Mouse (Mus musculus) stomach, embryonic 15.5 days (tissue): ENCODE results near the gene Fbxo28. TPM values are rescaled to one million over a fixed set of nuclear protein-coding genes. Genes with fewer than 3 reads are reported as not detected.
"Not testable (repeated sequence)": the region's sequence is repeated elsewhere in the genome, so short reads cannot be mapped to it uniquely, and the experiment has no call there.

ENCODE experiments used
- ATAC-seq: fragments of 200-750 bp; cut with Nextera tagmentation; 2 replicates; pipeline ENCODE4 v1.8.0; 2017; ENCODE audit warnings: low read depth, moderate number of reproducible peaks, moderate TSS enrichment; ENCODE audit not compliant: insufficient read depth, low FRiP score
- H3K27ac ChIP-seq: fragments of 300-500 bp; sonication (generic); 2 replicates; pipeline ENCODE4 v1.5.1; 2015; ENCODE audit warnings: mild to moderate bottlenecking, inconsistent platforms
- H3K27me3 ChIP-seq: fragments of 300-500 bp; sonication (generic); replicated peaks from 2 replicates; pipeline ENCODE4 v1.6.1; 2015; ENCODE audit warnings: inconsistent platforms
- H3K36me3 ChIP-seq: fragments of 300-500 bp; sonication (generic); 2 replicates; pipeline ENCODE4 v1.6.1; 2015; ENCODE audit warnings: inconsistent platforms
- H3K4me1 ChIP-seq: fragments of 300-500 bp; sonication (generic); 2 replicates; pipeline ENCODE4 v1.6.1; 2015; ENCODE audit warnings: inconsistent platforms
- H3K4me2 ChIP-seq: fragments of 300-500 bp; sonication (generic); 2 replicates; pipeline ENCODE4 v1.6.1; 2015; ENCODE audit warnings: mild to moderate bottlenecking, inconsistent platforms
- H3K4me3 ChIP-seq: fragments of 300-500 bp; sonication (generic); replicated peaks from 2 replicates; pipeline ENCODE4 v1.5.1; 2015; ENCODE audit warnings: inconsistent platforms
- H3K9ac ChIP-seq: fragments of 300-500 bp; sonication (generic); 2 replicates; pipeline ENCODE4 v1.6.1; 2015; ENCODE audit warnings: inconsistent platforms
- H3K9me3 ChIP-seq: fragments of 300-500 bp; sonication (generic); 2 replicates; pipeline ENCODE4 v1.6.1; 2016; ENCODE audit warnings: inconsistent platforms
- WGBS: fragments of 180-500 bp; shearing (Covaris S2); methylation state at CpG from one replicate; pipeline ENCODE4 v1.1.7; 2015; 5-methylcytosine and 5-hydroxymethylcytosine counted together
- polyA plus RNA-seq: library from polyadenylated mRNA; unstranded; fragments of >200 nt; fragmentation: Nextera tagmentation; extraction: Ambion mirVana; gene quantifications from 2 replicates; pipeline ENCODE4 v1.2.1, GENCODE M21; 2015

The Fbxo28 gene
- polyA plus RNA-seq, 1 experiment from 2014 or later = 15.9 TPM

- Histone ChIP-seq H3K9me3 (no peaks in the 10 kb centered on the region), H3K9ac (no peak overlapping the region), H3K27ac (no peak overlapping the region), H3K4me3 (no peak overlapping the region), H3K36me3 (no peaks in the 10 kb centered on the region), H3K4me1 (no peaks in the 10 kb centered on the region), H3K27me3 (no peaks in the 10 kb centered on the region), H3K4me2 (no peak overlapping the region)
- no peak for ATAC-seq
- 69% methylated on average over 6 of the region's 6 CpGs for WGBS
These were observed 39.1 kb downstream of the Fbxo28 start for GRCm38 (mm10) chr1:182302176-182302870.

DNA sequence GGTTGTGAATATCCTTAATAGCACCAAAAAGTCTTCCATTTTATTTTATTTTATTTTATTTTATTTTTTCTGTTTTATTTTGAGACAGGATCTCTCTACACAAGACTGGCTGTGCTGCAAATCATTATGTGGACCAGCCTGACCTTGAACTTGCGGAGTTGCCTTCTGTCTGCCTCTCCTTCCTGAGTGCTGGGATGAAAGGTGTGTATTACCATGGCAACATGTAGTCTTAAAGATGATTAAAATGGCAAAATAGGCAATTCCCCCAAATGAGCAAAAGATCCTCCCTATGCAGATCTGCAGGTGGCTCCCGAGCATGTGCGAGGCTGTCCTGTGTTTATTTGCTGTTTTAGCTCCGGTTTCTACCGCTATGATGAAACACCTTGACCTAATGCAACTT is 43.6 kb downstream of the Fbxo28 start:
- Histone ChIP-seq H3K4me1 (no peaks in the 10 kb centered on the region), H3K4me3 (no peak overlapping the region), H3K27ac (no peak overlapping the region), H3K9me3 (no peaks in the 10 kb centered on the region), H3K4me2 (no peak overlapping the region), H3K36me3 (no peaks in the 10 kb centered on the region), H3K27me3 (no peaks in the 10 kb centered on the region), H3K9ac (no peak overlapping the region)
- WGBS = 89% methylated on average over 5 of the region's 5 CpGs
- ATAC-seq = no peak

- Histone ChIP-seq H3K36me3 (no peaks in the 10 kb centered on the region), H3K4me1 (no peaks in the 10 kb centered on the region), H3K4me3 (no peak overlapping the region), H3K9me3 (no peaks in the 10 kb centered on the region), H3K27me3 (no peaks in the 10 kb centered on the region), H3K9ac (no peak overlapping the region), H3K4me2 (no peak overlapping the region), H3K27ac (no peak overlapping the region)
- no peak for ATAC-seq
- 83% methylated on average over 3 of the region's 3 CpGs for WGBS
These were observed 44.2 kb downstream of the Fbxo28 start for GRCm38 (mm10) chr1:182297246-182297645.

DNA sequence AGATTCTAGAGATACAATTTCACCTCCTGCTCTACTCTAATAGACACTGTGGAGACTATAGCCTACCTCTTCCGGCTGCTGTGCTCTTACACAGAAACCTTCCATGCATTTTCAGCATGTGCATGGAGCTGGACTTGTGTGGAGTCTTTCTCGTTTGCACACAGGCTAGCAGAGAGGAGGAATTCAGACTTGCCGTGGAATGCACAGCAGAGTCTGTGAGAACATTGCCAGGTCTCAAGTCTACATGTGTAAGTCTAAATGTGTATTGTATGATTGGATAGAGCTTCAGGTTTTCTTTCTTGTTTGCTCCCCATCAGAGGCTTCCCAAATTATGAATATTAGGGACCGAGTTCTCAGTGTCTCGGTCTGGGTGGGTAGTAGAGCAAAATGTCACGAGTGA is 44.6 kb downstream of the Fbxo28 start:
- Histone ChIP-seq H3K27me3 (no peaks in the 10 kb centered on the region), H3K4me1 (no peaks in the 10 kb centered on the region), H3K4me2 (no peak overlapping the region), H3K9ac (no peak overlapping the region), H3K36me3 (no peaks in the 10 kb centered on the region), H3K27ac (no peak overlapping the region), H3K4me3 (no peak overlapping the region), H3K9me3 (no peaks in the 10 kb centered on the region)
- WGBS = 83% methylated on average over 6 of the region's 6 CpGs
- ATAC-seq = no peak

DNA sequence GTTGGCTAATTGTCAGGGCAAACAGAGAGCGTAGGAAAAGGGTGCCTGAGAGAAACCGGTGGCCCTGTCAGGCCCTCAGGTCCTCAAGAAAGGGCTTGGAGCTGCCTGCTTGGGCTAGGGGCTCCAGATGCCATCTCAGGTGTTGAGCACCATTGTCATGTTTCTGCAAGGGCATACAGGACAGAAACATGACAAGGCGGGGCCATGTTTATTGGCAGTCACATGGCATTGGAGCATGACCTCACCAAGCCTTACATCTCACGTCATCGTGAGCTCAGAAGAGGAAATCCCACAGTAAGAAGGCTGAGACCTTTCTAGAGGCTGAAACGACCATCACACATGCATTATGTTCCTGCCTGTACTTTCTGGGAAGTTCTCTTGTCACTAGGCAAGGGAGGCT is 45.3 kb downstream of the Fbxo28 start:
- Histone ChIP-seq H3K9me3 (no peaks in the 10 kb centered on the region), H3K36me3 (no peaks in the 10 kb centered on the region), H3K4me1 (no peaks in the 10 kb centered on the region), H3K27ac (no peak overlapping the region), H3K4me3 (no peak overlapping the region), H3K4me2 (no peak overlapping the region), H3K9ac (no peak overlapping the region), H3K27me3 (no peaks in the 10 kb centered on the region)
- 83% methylated on average over 6 of the region's 6 CpGs for WGBS
- ATAC-seq = no peak

GRCm38 (mm10) chr1:182292291-182292690 is 49.1 kb downstream of the Fbxo28 start:
- Histone ChIP-seq H3K4me2 (no peak overlapping the region), H3K4me3 (no peak overlapping the region), H3K27me3 (no peaks in the 10 kb centered on the region), H3K4me1 (no peaks in the 10 kb centered on the region), H3K9me3 (no peaks in the 10 kb centered on the region), H3K9ac (no peak overlapping the region), H3K27ac (no peak overlapping the region), H3K36me3 (no peaks in the 10 kb centered on the region)
- no peak for ATAC-seq
- WGBS = 49% methylated on average over 4 of the region's 4 CpGs

- not testable (repeated sequence) for ATAC-seq, H3K4me2 ChIP-seq, H3K27ac ChIP-seq, H3K9ac ChIP-seq, H3K36me3 ChIP-seq, H3K4me3 ChIP-seq, H3K27me3 ChIP-seq, H3K4me1 ChIP-seq, H3K9me3 ChIP-seq
- 91% methylated on average over 3 of the region's 3 CpGs for whole genome bisulfite sequencing
These were observed 50.7 kb downstream of the Fbxo28 start for GRCm38 (mm10) chr1:182290741-182291140.

- ATAC-seq = no peak
- H3K9me3 ChIP-seq = no peaks in the 10 kb centered on the region
- H3K4me2 ChIP-seq = no peak overlapping the region
These were observed 51.6 kb downstream of the Fbxo28 start for GRCm38 (mm10) chr1:182289781-182290180.

GRCm38 (mm10) chr1:182288601-182289000 is 52.8 kb downstream of the Fbxo28 start:
- H3K4me2 ChIP-seq = no peak overlapping the region
- H3K27me3 ChIP-seq = no peaks in the 10 kb centered on the region
- H3K9me3 ChIP-seq = no peaks in the 10 kb centered on the region
- H3K4me3 ChIP-seq = no peak overlapping the region
- no peaks in the 10 kb centered on the region for H3K36me3 ChIP-seq
- no peak overlapping the region for H3K9ac ChIP-seq
- H3K4me1 ChIP-seq = no peaks in the 10 kb centered on the region
- H3K27ac ChIP-seq = no peak overlapping the region
- ATAC-seq = no peak
- WGBS = 65% methylated on average over 2 of the region's 2 CpGs

More at GRCm38 (mm10) chr1:182289781-182290180, 51.6 kb downstream of the Fbxo28 start:
- Histone ChIP-seq H3K4me3 (no peak overlapping the region), H3K27ac (no peak overlapping the region), H3K9ac (no peak overlapping the region), H3K36me3 (no peaks in the 10 kb centered on the region), H3K4me1 (no peaks in the 10 kb centered on the region), H3K27me3 (no peaks in the 10 kb centered on the region)
- WGBS = 61% methylated on average over 2 of the region's 2 CpGs

GRCm38 (mm10) chr1:182287781-182288180 is 53.6 kb downstream of the Fbxo28 start:
- H3K36me3 ChIP-seq = no peaks in the 10 kb centered on the region
- WGBS = 72% methylated on average over 7 of the region's 7 CpGs
- H3K4me2 ChIP-seq = no peak overlapping the region
- H3K27ac ChIP-seq = no peak overlapping the region
- H3K27me3 ChIP-seq = no peaks in the 10 kb centered on the region
- no peaks in the 10 kb centered on the region for H3K9me3 ChIP-seq
- no peak overlapping the region for H3K4me3 ChIP-seq
- no peak for ATAC-seq
- H3K9ac ChIP-seq = no peak overlapping the region
- no peaks in the 10 kb centered on the region; the same call in 1 of the 2 replicates for H3K4me1 ChIP-seq

GRCm38 (mm10) chr1:182284795-182285194 is 56.6 kb downstream of the Fbxo28 start:
- H3K4me3 ChIP-seq = no peak overlapping the region
- H3K9ac ChIP-seq = no peak overlapping the region
- H3K9me3 ChIP-seq = no peaks in the 10 kb centered on the region
- no peaks in the 10 kb centered on the region for H3K36me3 ChIP-seq
- H3K27me3 ChIP-seq = no peaks in the 10 kb centered on the region
- no peak overlapping the region for H3K27ac ChIP-seq
- WGBS = 92% methylated on average over 2 of the region's 2 CpGs
- no peak overlapping the region for H3K4me2 ChIP-seq
- H3K4me1 ChIP-seq = peaks cover 15% of the 10 kb centered on the region
- no peak for ATAC-seq

- no peaks in the 10 kb centered on the region for H3K9me3 ChIP-seq
- H3K27me3 ChIP-seq = no peaks in the 10 kb centered on the region
- peaks cover 9% of the 10 kb centered on the region; the same call in 1 of the 2 replicates for H3K36me3 ChIP-seq
- H3K4me2 ChIP-seq = peak overlapping the region; percentile 67
- peak overlapping the region; percentile 84; the same call in 1 of the 2 replicates for H3K4me3 ChIP-seq
- no peak overlapping the region for H3K27ac ChIP-seq
- no peak for ATAC-seq
- peaks cover 15% of the 10 kb centered on the region for H3K4me1 ChIP-seq
- 36% methylated on average over 7 of the region's 7 CpGs for WGBS
- no peak overlapping the region for H3K9ac ChIP-seq
These were observed 58.2 kb downstream of the Fbxo28 start for GRCm38 (mm10) chr1:182283231-182283630.
